8 mouse cellular contexts compared by ENCODE assay signal in genomic region chr17:9042723-9043122, GRCm38 (mm10). TPM values are rescaled to one million over a fixed set of nuclear protein-coding genes. Genes with fewer than 3 reads are reported as not detected.
A peak's percentile ranks its signal among the peaks of the same experiment; 100 is the strongest.
DNase-seq lines count a peak whose midpoint lies in the region; ATAC-seq lines count a peak whose summit lies in the region.

No protein-coding gene starts in this region.

- peak; percentile 25 for DNase-seq in gastrocnemius, postnatal 10 days
- DNase-seq in gastrocnemius, postnatal 25 days: no peak
- peak; percentile 50 for DNase-seq in neural tube, embryonic 10.5 days (ENCODE audit: extremely low spot score, low spot score)
- DNase-seq in embryonic facial prominence, embryonic 10.5 days (ENCODE audit: low spot score): peak; percentile 56
- peak; percentile 43 for DNase-seq in skeletal muscle tissue, adult 2 months (ENCODE audit: low read depth, low spot score)
- DNase-seq in urinary bladder, postnatal 36 days (ENCODE audit: low spot score in 2 of 2): no peak
- DNase-seq in heart, adult 8-10 months (ENCODE audit: low spot score): no peak

- H3K27me3 ChIP-seq in neural tube, embryonic 15.5 days (replicated peaks): no peaks in the 10 kb centered on the region
- H3K27me3 ChIP-seq in embryonic facial prominence, embryonic 10.5 days (replicated peaks; ENCODE audit: low read depth, poor library complexity, severe bottlenecking): no peaks in the 10 kb centered on the region

- WGBS in neural tube, embryonic 15.5 days: 48% methylated on average over 2 of the region's 2 CpGs
- WGBS in embryonic facial prominence, embryonic 10.5 days: 50% methylated on average over 2 of the region's 2 CpGs

- no peak overlapping the region for H3K9ac ChIP-seq in neural tube, embryonic 15.5 days (replicated peaks)

- no peaks in the 10 kb centered on the region for H3K9me3 ChIP-seq in neural tube, embryonic 15.5 days (replicated peaks)
- H3K9me3 ChIP-seq in embryonic facial prominence, embryonic 10.5 days: no peaks in the 10 kb centered on the region

- H3K4me3 ChIP-seq in neural tube, embryonic 15.5 days (replicated peaks): no peak overlapping the region
- no peak overlapping the region for H3K4me3 ChIP-seq in embryonic facial prominence, embryonic 10.5 days

- H3K4me1 ChIP-seq in neural tube, embryonic 15.5 days: no peaks in the 10 kb centered on the region
- no peaks in the 10 kb centered on the region for H3K4me1 ChIP-seq in embryonic facial prominence, embryonic 10.5 days

- no peaks in the 10 kb centered on the region for H3K36me3 ChIP-seq in neural tube, embryonic 15.5 days
- H3K36me3 ChIP-seq in embryonic facial prominence, embryonic 10.5 days (replicated peaks): no peaks in the 10 kb centered on the region

- no peak overlapping the region for H3K27ac ChIP-seq in neural tube, embryonic 15.5 days (replicated peaks)
- H3K27ac ChIP-seq in embryonic facial prominence, embryonic 10.5 days (replicated peaks): no peak overlapping the region

- H3K4me2 ChIP-seq in neural tube, embryonic 15.5 days: no peak overlapping the region

- no peak for ATAC-seq in neural tube, embryonic 15.5 days (ENCODE audit: low FRiP score)

RNA-seq across cellular contexts. Expression of gene 1700010I14Rik, which starts 54.6 kb away (rescaled TPM):
- total RNA-seq in gastrocnemius, postnatal 10 days (2021): under 1 TPM; 0.42 to 0.79 TPM
- total RNA-seq in gastrocnemius, postnatal 25 days (2021): under 1 TPM; 0.43 to 0.54 TPM
- polyA plus RNA-seq in neural tube, embryonic 15.5 days (2015; fragmentation: Nextera tagmentation; extraction: Ambion mirVana): 2.6 TPM in 2 replicates
- polyA plus RNA-seq in embryonic facial prominence, embryonic 10.5 days (2016; fragmentation: Nextera tagmentation; extraction: Ambion mirVana): 2.0 and 2.6 TPM in 2 replicates
- under 1 TPM in 2 of 4 experiments, not detected in 2; 0.16 to 0.40 TPM for total RNA-seq in heart, adult 8-10 months (2022)

Comparison
In these comparisons a context has a peak if more than half of its experiments do, and no peak if none do; other contexts are left out.
1. DNase-seq: peak in gastrocnemius, postnatal 10 days (single experiment), neural tube, embryonic 10.5 days (single experiment), embryonic facial prominence, embryonic 10.5 days (single experiment) and skeletal muscle tissue, adult 2 months (single experiment); none in gastrocnemius, postnatal 25 days (single experiment), urinary bladder, postnatal 36 days (0 of 2) and heart, adult 8-10 months (single experiment).